Mouse (Mus musculus): ENCODE data around the gene Rreb1. TPM values are rescaled to one million over a fixed set of nuclear protein-coding genes. Genes with fewer than 3 reads are reported as not detected.

Rreb1 gene
- polyA plus RNA-seq, 1 experiment from 2014 or later: 21.1 TPM

DNA sequence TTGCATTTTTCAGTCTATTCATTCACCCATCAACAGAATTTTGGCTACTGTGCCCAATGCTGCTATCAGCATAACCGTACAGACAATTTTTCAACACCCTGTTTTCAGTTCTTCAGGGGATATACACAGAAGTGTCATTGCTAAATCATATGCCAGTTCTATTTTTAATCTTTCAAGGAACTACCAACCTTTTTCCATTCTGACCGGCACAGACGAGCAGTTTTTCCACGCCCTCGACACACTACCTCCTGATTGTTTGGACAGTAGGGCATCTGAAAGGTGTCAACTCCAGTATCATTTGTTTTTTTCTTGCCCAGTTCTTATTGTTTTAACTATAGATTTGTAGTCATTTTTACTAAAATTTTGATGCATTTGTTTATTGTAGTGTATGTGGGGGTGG, 25.8 kb downstream of the Rreb1 start:
- DNase-seq (ENCODE audit: low read depth, low spot score): no peak
- no peaks in the 10 kb centered on the region for H3K27me3 ChIP-seq
- ChIA-PET POLR2A (no interaction called here), CTCF (no interaction called here)
- no peak for TF ChIP-seq CTCF (IDR thresholded peaks at IDR 0.05)
- no peak for ATAC-seq
- in situ Hi-C loops (cut with MboI; ENCODE audit: low pct_unique_long_range_greater_than_20kb): no loop called here

GRCm38 (mm10) chr13:37815001-37815400, 36.8 kb downstream of the Rreb1 start:
- in situ Hi-C loops (cut with MboI; ENCODE audit: low pct_unique_long_range_greater_than_20kb): no loop called here
- no peak for TF ChIP-seq CTCF (IDR thresholded peaks at IDR 0.05)
- POLR2A ChIA-PET: no interaction called here
- CTCF ChIA-PET: no interaction called here
- ATAC-seq: no peak
- DNase-seq (ENCODE audit: low read depth, low spot score): no peak
- H3K27me3 ChIP-seq: no peaks in the 10 kb centered on the region

GRCm38 (mm10) chr13:37816736-37817135, 38.5 kb downstream of the Rreb1 start:
- ATAC-seq (no peak), DNase-seq (ENCODE audit: low read depth, low spot score) (no peak)
- no peak for TF ChIP-seq CTCF (IDR thresholded peaks at IDR 0.05)
- ChIA-PET POLR2A (no interaction called here), CTCF (no interaction called here)
- H3K27me3 ChIP-seq: no peaks in the 10 kb centered on the region
- in situ Hi-C loops (cut with MboI; ENCODE audit: low pct_unique_long_range_greater_than_20kb): no loop called here

GRCm38 (mm10) chr13:37821413-37821812, 43.2 kb downstream of the Rreb1 start:
- POLR2A ChIA-PET: no interaction called here
- in situ Hi-C loops (cut with MboI; ENCODE audit: low pct_unique_long_range_greater_than_20kb): no loop called here

DNA sequence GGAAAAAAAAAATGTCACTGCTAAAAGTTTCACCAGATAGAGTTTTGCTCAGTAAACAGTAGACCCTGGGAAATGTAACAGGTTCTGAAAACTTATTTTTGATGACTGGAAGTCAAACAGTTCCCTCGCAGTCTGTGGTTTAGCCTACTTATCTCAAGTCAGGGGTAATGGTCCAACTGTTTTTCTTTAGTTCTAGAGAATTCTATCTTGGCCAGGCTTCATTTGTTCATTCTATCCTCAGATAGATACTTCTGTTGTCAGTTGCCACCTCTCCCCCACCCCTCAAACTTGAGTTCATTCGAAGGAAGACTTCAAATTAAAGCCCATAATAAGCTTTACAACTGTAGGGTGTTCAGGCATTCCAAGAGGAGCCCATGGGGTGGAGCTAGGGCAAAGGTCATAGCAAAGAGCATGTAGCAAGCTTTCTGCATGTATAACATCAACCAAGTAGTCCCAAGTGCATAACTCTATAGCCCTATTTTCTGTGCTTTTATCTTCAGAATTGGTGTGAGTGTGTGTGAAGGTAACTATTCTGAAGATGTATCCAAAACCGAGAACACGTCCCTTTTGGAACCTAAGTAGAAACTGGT, 46.2 kb downstream of the Rreb1 start:
- no peak for TF ChIP-seq CTCF (IDR thresholded peaks at IDR 0.05)
- CTCF ChIA-PET: no interaction called here
- DNase-seq (ENCODE audit: low read depth, low spot score) (no peak), ATAC-seq (no peak)
- in situ Hi-C loops (cut with MboI; ENCODE audit: low pct_unique_long_range_greater_than_20kb): no loop called here
- POLR2A ChIA-PET: interaction anchor here (1.2 kb wide), 1 partner anchor 391 kb away, joined by 3 read pairs; no protein-coding TSS in a partner anchor
- no peaks in the 10 kb centered on the region for H3K27me3 ChIP-seq

More at GRCm38 (mm10) chr13:37821413-37821812, 43.2 kb downstream of the Rreb1 start:
- TF ChIP-seq CTCF (IDR thresholded peaks at IDR 0.05): no peak
- no peaks in the 10 kb centered on the region for H3K27me3 ChIP-seq
- CTCF ChIA-PET: no interaction called here
- DNase-seq (ENCODE audit: low read depth, low spot score) (no peak), ATAC-seq (no peak)

GRCm38 (mm10) chr13:37824956-37825645, 46.9 kb downstream of the Rreb1 start:
- POLR2A ChIA-PET: interaction anchor here (0.6 to 2.4 kb wide), 4 partner anchors 117 to 391 kb away, joined by 3 to 9 read pairs (median 3); no protein-coding TSS in a partner anchor
- H3K27me3 ChIP-seq: no peaks in the 10 kb centered on the region
- no peak for TF ChIP-seq CTCF (IDR thresholded peaks at IDR 0.05)
- CTCF ChIA-PET: no interaction called here
- no peak for DNase-seq (ENCODE audit: low read depth, low spot score)
- in situ Hi-C loops (cut with MboI; ENCODE audit: low pct_unique_long_range_greater_than_20kb): no loop called here
- no peak for ATAC-seq

GRCm38 (mm10) chr13:37825646-37826280, 47.6 kb downstream of the Rreb1 start:
- DNase-seq (ENCODE audit: low read depth, low spot score) (no peak), ATAC-seq (no peak)
- no peak for TF ChIP-seq CTCF (IDR thresholded peaks at IDR 0.05)
- ChIA-PET POLR2A (interaction anchor here (0.6 to 2.4 kb wide), 6 partner anchors 31 to 392 kb away, joined by 3 to 9 read pairs (median 3); no protein-coding TSS in a partner anchor), CTCF (no interaction called here)
- in situ Hi-C loops (cut with MboI; ENCODE audit: low pct_unique_long_range_greater_than_20kb): no loop called here
- no peaks in the 10 kb centered on the region for H3K27me3 ChIP-seq

GRCm38 (mm10) chr13:37826281-37826993, 48.2 kb downstream of the Rreb1 start:
- no peak for DNase-seq (ENCODE audit: low read depth, low spot score)
- ATAC-seq: peak; percentile 45
- TF ChIP-seq CTCF (IDR thresholded peaks at IDR 0.05): no peak
- H3K27me3 ChIP-seq: no peaks in the 10 kb centered on the region
- POLR2A ChIA-PET: interaction anchor here (0.6 to 2.4 kb wide), 5 partner anchors 19 to 140 kb away, joined by 3 to 9 read pairs (median 5); no protein-coding TSS in a partner anchor
- in situ Hi-C loops (cut with MboI; ENCODE audit: low pct_unique_long_range_greater_than_20kb): no loop called here
- CTCF ChIA-PET: no interaction called here

GRCm38 (mm10) chr13:37826994-37827262, 48.7 kb downstream of the Rreb1 start:
- no peak for DNase-seq (ENCODE audit: low read depth, low spot score)
- ChIA-PET POLR2A (interaction anchor here (0.7 to 2.4 kb wide), 4 partner anchors 19 to 140 kb away, joined by 3 to 9 read pairs (median 6); no protein-coding TSS in a partner anchor), CTCF (no interaction called here)
- in situ Hi-C loops (cut with MboI; ENCODE audit: low pct_unique_long_range_greater_than_20kb): no loop called here
- no peak for ATAC-seq
- TF ChIP-seq CTCF (IDR thresholded peaks at IDR 0.05): no peak
- H3K27me3 ChIP-seq: no peaks in the 10 kb centered on the region

- CTCF ChIA-PET: no interaction called here
- DNase-seq (ENCODE audit: low read depth, low spot score) (no peak), ATAC-seq (peak; percentile 45)
- POLR2A ChIA-PET: interaction anchor here (0.6 to 2.4 kb wide), 4 partner anchors 18 to 139 kb away, joined by 3 to 9 read pairs (median 6); no protein-coding TSS in a partner anchor
- in situ Hi-C loops (cut with MboI; ENCODE audit: low pct_unique_long_range_greater_than_20kb): no loop called here
- no peaks in the 10 kb centered on the region for H3K27me3 ChIP-seq
- no peak for TF ChIP-seq CTCF (IDR thresholded peaks at IDR 0.05)
Measured at GRCm38 (mm10) chr13:37827263-37827995, 49.2 kb downstream of the Rreb1 start.
